Mouse (Mus musculus): Measurements from ENCODE around the gene Gm20388.

- no peak for TF ChIP-seq GATA1 (IDR thresholded peaks at IDR 0.05; ENCODE audit: low read length)
- no peak for TF ChIP-seq TAL1 (IDR thresholded peaks at IDR 0.05; ENCODE audit: low read length)
Observed at GRCm38 (mm10) chr8:123361082-123361739, 3450.6 kb downstream of the Gm20388 start.

Data from erythroblast, embryonic 14.5 days (primary cell).